Mouse (Mus musculus): ENCODE results near the gene Olfr316.
"Not testable (repeated sequence)": the region's sequence is repeated elsewhere in the genome, so short reads cannot be mapped to it uniquely, and the experiment has no call there.

Gene Olfr316

GRCm38 (mm10) chr11:58752434-58752833 lies at the start of gene Olfr316:
Gene Olfr316 (plus strand): TSS chr11:58752734.
- DNase-seq = no peak

- no peak for DNase-seq
These were observed 43.4 kb upstream of the Olfr316 start for GRCm38 (mm10) chr11:58709086-58709485.

- DNase-seq = not testable (repeated sequence)
These were observed 34.8 kb upstream of the Olfr316 start for GRCm38 (mm10) chr11:58717723-58718122.

- no peak for DNase-seq
These were observed 32.8 kb upstream of the Olfr316 start for GRCm38 (mm10) chr11:58719701-58720100.

GRCm38 (mm10) chr11:58723914-58724313 lies 28.6 kb upstream of the Olfr316 start, which contains the start of gene Olfr318:
Gene Olfr318 (minus strand): TSS chr11:58724014.
- no peak for DNase-seq

- peak; percentile 61 for DNase-seq
These were observed 24.5 kb upstream of the Olfr316 start for GRCm38 (mm10) chr11:58727896-58728650.

- no peak for DNase-seq
These were observed 19.2 kb upstream of the Olfr316 start for GRCm38 (mm10) chr11:58733372-58733771.

GRCm38 (mm10) chr11:58738792-58739262 lies 13.7 kb upstream of the Olfr316 start, which contains the start of gene Olfr317:
Gene Olfr317 (minus strand): TSS chr11:58739212.
- no peak for DNase-seq

GRCm38 (mm10) chr11:58751096-58751495 lies 1.4 kb upstream of the Olfr316 start:
- not testable (repeated sequence) for DNase-seq

- no peak for DNase-seq
These were observed 20.4 kb downstream of the Olfr316 start, which contains the start of gene Olfr315 for GRCm38 (mm10) chr11:58772888-58773287. Gene Olfr315 (plus strand): TSS chr11:58773188.

GRCm38 (mm10) chr11:58782480-58783089 lies 30.1 kb downstream of the Olfr316 start, which contains the start of gene Olfr314:
Gene Olfr314 (plus strand): TSS chr11:58782952.
- no peak for DNase-seq

- no peak for DNase-seq
These were observed 31.6 kb downstream of the Olfr316 start for GRCm38 (mm10) chr11:58784182-58784581.

GRCm38 (mm10) chr11:58787651-58788050 lies 35.1 kb downstream of the Olfr316 start:
- no peak for DNase-seq

GRCm38 (mm10) chr11:58788346-58788745 lies 35.8 kb downstream of the Olfr316 start:
- no peak for DNase-seq

GRCm38 (mm10) chr11:58789532-58789931 lies 37.0 kb downstream of the Olfr316 start:
- no peak for DNase-seq

- no peak for DNase-seq
These were observed 37.5 kb downstream of the Olfr316 start for GRCm38 (mm10) chr11:58790053-58790452.

GRCm38 (mm10) chr11:58790646-58791045 lies 38.1 kb downstream of the Olfr316 start:
- no peak for DNase-seq

GRCm38 (mm10) chr11:58795856-58796255 lies 43.3 kb downstream of the Olfr316 start:
- DNase-seq = no peak

GRCm38 (mm10) chr11:58796850-58797249 lies 44.3 kb downstream of the Olfr316 start:
- no peak for DNase-seq

GRCm38 (mm10) chr11:58799747-58800146 lies 47.2 kb downstream of the Olfr316 start:
- no peak for DNase-seq

GRCm38 (mm10) chr11:58801558-58802228 lies 49.2 kb downstream of the Olfr316 start, which contains the start of gene Fam183b:
Gene Fam183b (minus strand): TSS chr11:58801960.
- no peak for DNase-seq

GRCm38 (mm10) chr11:58803871-58804270 lies 51.3 kb downstream of the Olfr316 start:
- DNase-seq = no peak

- DNase-seq = no peak
These were observed 51.9 kb downstream of the Olfr316 start for GRCm38 (mm10) chr11:58804393-58804792.
